Mouse (Mus musculus) kidney, adult 11 months (tissue): ENCODE measurements around the gene Pde6d.
A peak's percentile ranks its signal among the peaks of the same experiment; 100 is the strongest.

ENCODE experiments used
- DNase-seq: peaks from one replicate; pipeline ENCODE4 v3.0.0; 2022

Gene Pde6d

DNA sequence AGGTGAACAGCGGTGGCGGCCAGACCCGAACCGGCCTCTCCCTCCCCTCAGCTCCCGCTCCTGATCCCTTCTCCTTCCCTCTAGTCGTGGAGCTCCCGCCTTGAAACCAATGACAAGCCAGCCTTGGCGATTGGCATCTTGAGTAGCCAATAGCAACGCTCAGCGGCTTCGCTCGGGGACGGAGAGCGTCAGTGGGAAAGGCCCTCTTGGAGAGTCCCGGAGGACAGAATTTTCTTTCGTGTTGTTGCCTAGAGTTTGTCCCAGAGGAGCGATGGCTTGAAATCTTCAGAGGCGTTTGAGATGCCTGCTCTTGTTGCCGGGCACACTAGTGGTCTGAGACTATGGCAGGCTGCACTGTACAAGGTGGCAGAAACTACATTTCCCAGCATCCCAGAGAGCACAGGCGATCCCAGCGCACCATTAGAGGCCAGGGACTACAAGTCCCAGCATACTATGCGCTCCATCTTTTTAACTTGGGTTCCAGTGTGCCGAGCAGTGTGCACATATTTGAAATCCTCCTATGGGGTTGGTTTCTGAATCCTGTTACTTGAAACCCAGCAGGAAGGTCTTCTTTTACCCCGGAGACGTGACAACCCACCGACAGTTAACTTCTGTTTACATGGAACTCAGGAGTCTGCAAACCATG lies at the start of gene Pde6d, which contains the start of gene Cops7b:
Gene Pde6d, minus strand, starts transcription at position 179 of the 646 bp plus-strand sequence.
Gene Cops7b, plus strand, starts transcription at position 454 of the 646 bp plus-strand sequence.
- DNase-seq: peak; percentile 97

GRCm38 (mm10) chr1:86630527-86630926 lies 48.1 kb upstream of the Pde6d start:
- no peak for DNase-seq

GRCm38 (mm10) chr1:86629936-86630335 lies 47.5 kb upstream of the Pde6d start:
- DNase-seq: no peak

- peak; percentile 18 for DNase-seq
Measured at GRCm38 (mm10) chr1:86628270-86628669, 45.8 kb upstream of the Pde6d start.

DNA sequence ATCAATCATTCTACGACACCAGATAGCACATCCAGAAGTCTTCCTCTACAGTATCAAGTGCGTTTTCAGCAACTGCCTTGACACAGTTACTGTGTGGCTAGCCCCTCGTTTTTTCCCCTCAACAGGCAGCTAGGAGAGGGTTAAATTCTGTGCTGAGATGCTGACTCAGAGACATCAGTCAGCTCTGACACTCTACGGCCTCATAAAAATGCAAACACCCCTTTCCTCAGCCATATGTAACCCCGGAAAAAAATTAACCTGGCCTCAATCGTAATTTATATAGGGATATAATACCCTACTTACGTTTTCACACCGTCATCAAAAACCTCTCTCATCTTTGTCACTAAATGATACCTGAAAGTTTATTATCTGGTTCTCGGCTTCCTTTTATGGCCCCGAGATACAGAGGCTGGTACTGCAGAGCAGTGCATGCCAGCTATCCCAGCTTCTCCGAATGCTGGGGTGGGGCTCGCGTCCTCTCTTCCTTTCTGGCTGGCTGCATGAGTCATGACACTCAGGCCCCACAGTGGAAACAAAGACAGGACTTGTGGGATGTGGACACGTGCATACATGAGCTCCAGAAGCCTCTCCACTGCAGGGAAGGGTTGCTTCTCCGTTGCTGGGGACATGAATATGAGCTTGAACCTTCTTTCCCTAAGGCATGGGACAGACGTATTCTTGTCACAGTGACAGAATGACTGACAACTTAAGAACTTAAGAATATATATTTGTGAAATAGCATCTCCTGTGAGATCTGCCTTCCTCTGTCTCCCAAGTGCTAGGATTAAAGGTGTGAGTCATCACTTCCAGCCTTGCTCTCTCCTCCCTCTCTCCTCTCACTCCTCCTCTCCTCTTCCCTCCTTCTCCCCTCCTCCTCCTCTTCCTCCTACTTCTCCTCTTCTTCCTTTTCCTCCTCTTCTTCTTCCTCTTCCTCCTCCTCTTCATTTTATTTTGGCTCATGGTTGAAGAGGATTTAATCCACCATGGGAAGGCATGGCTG lies 40.9 kb upstream of the Pde6d start:
- DNase-seq: no peak

DNA sequence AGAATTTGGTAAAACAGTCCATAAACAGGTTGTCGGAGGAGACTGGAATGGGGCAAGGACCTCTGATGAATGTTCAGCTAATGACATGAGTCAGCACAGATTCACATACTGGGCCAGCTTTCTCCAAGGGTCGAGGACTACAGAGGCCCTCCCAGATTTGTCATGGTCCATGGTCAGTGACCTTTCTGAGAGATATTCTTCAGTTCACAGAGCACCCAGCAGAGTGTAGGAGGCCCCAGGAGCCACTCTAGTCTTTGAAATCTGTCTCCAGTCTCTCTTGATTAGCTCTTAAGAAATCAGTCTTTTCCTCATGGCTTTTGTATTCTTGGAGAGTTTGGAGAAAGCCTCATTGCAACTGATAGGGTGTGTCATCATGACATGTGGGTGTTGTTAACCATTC lies 39.9 kb upstream of the Pde6d start:
- DNase-seq: no peak

DNA sequence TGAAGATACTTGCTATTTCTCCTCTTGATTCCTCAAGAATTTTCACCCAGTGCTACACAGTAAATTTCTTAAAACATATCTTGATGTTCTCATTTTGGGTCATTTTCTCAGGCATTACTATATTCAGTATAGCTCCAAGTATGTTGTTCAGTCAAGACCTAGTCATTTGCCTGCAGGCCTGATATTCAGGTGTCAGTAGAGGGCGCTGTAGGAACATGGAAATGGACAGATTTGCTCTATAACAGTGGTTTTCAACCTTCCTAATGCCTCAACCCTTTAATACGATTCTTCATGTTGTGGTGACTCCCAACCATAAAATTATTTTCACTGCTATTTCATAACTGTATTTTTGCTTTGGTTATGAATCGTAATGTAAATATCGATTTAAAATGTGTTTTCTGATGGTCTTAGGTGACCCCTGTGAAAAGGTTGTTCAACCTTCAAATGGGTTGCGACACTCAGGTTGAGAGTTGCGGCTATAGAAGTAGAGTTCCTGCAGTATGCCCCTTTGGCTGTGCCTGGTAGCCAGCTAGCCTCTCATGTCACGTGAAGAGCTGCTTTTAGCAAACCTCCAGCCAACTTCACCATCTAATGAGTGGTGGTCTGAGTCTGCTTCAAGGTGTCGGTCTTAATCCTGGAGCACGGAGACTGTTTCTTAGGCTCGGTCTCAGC lies 36.2 kb upstream of the Pde6d start:
- DNase-seq: no peak

- no peak for DNase-seq
Measured at GRCm38 (mm10) chr1:86614269-86614668, 31.8 kb upstream of the Pde6d start.

DNA sequence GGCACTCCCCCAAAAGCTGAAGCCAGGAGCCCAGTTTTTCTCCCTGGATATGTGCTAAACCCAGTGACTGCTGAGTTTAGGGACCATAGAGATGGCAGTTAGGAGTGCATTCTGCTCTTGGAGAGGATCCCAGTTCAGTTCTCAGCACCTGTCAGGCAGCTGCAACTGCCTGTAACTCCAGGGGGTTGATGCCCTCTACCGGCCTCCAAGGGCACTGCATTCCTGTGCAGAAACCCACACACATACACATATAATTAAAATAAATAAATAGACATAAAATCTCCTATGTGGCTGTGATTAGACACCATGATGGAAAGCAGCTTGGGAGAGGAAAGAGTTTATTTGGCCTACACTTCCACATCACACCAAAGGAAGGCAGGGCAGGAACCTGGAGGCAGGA lies 29.7 kb upstream of the Pde6d start:
- no peak for DNase-seq

DNA sequence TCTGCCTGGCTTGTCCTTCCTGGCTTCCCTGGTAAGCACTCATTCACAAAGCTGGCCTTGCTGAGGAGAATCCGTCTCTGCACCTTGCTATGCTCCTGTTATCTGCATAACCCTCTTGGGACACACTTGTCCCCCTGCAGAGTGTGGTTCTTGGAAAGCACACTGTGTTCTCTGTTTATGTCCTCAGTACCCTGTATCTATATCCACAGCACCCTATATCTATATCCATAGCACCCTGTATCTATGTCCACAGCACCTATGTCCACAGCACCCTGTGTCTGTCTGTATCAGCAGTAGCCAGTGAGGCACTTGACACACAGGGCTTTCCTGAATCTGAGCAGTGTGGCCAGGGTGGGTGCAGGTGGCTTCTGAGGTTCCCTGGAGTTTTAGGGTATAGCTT lies 28.5 kb upstream of the Pde6d start:
- DNase-seq: no peak

DNA sequence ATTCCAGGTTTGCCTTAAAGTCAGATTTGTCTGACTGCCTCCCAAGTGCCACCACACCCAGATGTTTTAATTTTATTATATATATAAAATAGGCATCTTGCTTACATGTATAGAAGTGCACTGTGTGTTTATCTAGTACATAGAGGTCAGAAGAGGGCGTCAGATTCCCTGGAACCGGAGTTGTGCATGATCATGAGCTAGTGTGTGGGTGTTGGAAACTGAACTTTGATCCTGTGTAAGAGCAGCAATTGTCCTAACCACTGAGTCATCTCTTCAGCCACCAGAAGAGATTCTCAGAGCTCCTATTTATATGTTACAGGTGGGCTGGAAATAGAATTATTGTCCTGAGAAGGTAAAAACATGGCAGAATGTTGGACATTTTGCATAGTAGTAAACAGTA lies 17.7 kb upstream of the Pde6d start:
- no peak for DNase-seq

- no peak for DNase-seq
Measured at GRCm38 (mm10) chr1:86598516-86598915, 16.1 kb upstream of the Pde6d start.

- DNase-seq: no peak
Measured at GRCm38 (mm10) chr1:86596512-86596911, 14.1 kb upstream of the Pde6d start.

GRCm38 (mm10) chr1:86595315-86595714 lies 12.9 kb upstream of the Pde6d start:
- no peak for DNase-seq

DNA sequence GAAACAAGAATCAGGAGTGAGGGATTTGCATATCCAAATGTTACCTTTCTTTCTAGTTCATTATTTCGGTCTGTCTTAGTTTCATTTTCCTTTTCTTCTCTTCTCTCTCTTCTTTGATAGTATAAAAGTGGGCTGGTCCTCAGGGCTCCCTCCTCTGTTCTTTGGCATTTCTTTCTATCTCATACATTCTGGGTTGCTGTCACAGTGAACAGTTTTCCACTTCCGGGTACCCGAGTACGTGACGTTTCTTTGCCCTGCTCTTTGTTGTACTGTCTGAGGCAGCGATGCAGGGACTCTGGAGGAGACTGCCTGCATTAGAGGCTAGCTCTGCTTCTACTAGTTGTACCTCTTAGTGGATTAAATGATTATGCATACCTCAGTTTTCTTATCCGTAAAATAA lies 12.1 kb upstream of the Pde6d start:
- DNase-seq: no peak

DNA sequence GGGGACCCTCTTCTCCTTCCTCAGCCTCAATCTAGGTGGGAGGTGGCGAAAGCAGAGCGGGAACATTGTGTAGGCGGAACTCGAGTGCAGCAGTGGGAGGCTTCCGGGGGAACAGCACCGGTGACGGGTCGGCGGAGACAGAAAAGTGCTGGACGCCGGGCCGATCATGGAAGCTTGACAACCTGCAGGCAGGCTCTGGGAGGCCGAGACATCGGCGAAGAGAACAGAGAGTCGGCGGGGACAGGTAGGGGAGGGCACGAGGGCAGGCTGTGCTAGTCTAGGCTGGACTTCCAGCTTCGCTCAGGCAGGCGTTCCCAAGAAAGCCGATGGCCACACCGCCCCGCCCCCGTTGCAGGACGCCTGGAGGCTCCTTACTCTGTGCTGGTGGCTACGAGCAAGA lies 4.6 kb upstream of the Pde6d start:
- DNase-seq: peak; percentile 60

DNA sequence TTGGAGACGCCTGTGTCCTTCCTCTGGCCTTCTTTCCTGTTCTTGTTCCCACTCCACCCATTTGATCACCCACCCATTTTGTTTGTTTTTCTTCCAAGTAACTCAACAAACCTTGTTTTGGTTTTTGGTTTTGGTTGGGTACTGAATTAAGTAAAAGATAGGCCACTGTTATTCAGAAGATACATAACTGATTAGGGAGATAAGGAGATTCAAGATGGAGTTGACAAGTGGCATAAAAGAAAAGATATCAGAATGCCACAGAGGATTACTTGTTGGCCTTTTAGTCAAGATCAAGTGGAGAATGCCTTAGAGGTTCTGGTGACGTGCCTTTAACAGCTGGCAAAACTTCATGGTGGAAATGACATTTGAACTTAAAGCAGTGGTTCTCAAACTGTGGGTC lies 1.3 kb upstream of the Pde6d start:
- DNase-seq: no peak

- DNase-seq: peak; percentile 16
Measured at GRCm38 (mm10) chr1:86581692-86582450, 558 bp downstream of the Pde6d start.

DNA sequence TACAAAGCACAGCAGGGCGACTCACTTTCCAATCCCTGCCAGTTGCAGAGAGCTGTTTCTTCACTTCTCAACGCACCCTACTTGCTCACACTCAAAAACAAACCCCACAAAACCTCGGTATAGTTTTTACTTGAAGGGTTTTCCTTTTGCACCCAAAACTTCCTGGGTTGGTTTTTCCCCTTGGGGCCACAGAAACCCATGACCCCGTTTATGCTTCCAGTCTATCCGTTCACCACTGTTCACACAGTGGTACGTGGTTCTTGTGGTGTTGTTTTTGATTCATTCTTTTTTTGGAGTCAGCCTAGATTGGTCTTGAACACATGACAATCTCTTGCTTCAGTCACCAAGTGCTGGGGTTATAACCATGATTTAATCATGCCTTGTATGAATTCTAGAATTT lies 2.0 kb downstream of the Pde6d start:
- no peak for DNase-seq

- DNase-seq: no peak
Measured at GRCm38 (mm10) chr1:86571941-86572340, 10.5 kb downstream of the Pde6d start.

DNA sequence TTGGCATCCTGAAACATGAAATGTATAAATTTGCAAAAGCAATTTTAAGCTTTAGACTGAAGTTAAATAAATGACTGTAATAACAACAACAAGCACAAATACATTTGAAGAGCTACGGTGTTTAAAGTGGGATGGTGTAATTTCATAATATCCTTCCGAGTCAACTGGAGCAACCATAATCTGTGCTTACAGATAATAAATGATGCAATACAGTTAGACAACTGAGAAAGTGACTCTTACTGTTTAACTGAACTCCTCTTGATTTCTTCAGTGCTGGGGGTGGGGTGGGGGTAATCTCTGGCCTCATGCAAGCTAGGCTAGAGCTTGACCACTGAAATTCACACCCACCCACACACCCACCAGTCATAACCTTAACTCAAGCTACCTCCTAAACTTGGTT lies 11.0 kb downstream of the Pde6d start:
- DNase-seq: no peak

GRCm38 (mm10) chr1:86569292-86569860 lies 13.1 kb downstream of the Pde6d start:
- DNase-seq: no peak
